Mouse (Mus musculus) heart, adult 2 months (tissue): ENCODE measurements around the gene Itprid2.

Experiments used
- CTCF ChIP-seq: fragments of 200-600 bp; IDR thresholded peaks from 2 replicates; pipeline ENCODE4 v1.8.1; 2022; ENCODE audit warnings: antibody characterized with exemption, mild to moderate bottlenecking, moderate library complexity
- EP300 ChIP-seq: fragments of 200-500 bp; IDR thresholded peaks from 2 replicates; pipeline ENCODE4 v1.6.1; 2011; ENCODE audit warnings: low read depth, low read length, control low read depth; ENCODE audit not compliant: insufficient read depth

- no peak for TF ChIP-seq EP300
- no peak for TF ChIP-seq CTCF
These were observed 21.9 kb downstream of the Itprid2 start for GRCm38 (mm10) chr2:79657062-79657461.
